Mouse (Mus musculus) midbrain, embryonic 16.5 days (tissue): Measurements from ENCODE around the gene Scd2. TPM values are rescaled to one million over a fixed set of nuclear protein-coding genes. Genes with fewer than 3 reads are reported as not detected.
"Not testable (repeated sequence)": the region's sequence is repeated elsewhere in the genome, so short reads cannot be mapped to it uniquely, and the experiment has no call there.

ENCODE experiments used
- ATAC-seq: fragments of 200-750 bp; cut with Nextera tagmentation; 2 replicates; pipeline ENCODE4 v1.8.0; 2017; ENCODE audit warnings: moderate TSS enrichment
- H3K27ac ChIP-seq: fragments of 300-500 bp; sonication (generic); 2 replicates; pipeline ENCODE4 v1.5.1; 2014; ENCODE audit warnings: mild to moderate bottlenecking, low read length, mixed read lengths
- H3K27me3 ChIP-seq: fragments of 300-500 bp; sonication (generic); 2 replicates; pipeline ENCODE4 v1.6.1; 2014; ENCODE audit warnings: low read depth, low read length, mixed read lengths; ENCODE audit not compliant: control insufficient read depth, insufficient read depth
- H3K36me3 ChIP-seq: fragments of 300-500 bp; sonication (generic); 2 replicates; pipeline ENCODE4 v1.6.1; 2014; ENCODE audit warnings: mild to moderate bottlenecking, low read length, moderate library complexity, mixed read lengths; ENCODE audit not compliant: control insufficient read depth, insufficient read depth
- H3K4me1 ChIP-seq: fragments of 300-500 bp; sonication (generic); 2 replicates; pipeline ENCODE4 v1.6.1; 2014; ENCODE audit warnings: mild to moderate bottlenecking, low read length, mixed read lengths; ENCODE audit not compliant: control insufficient read depth, insufficient read depth
- H3K4me2 ChIP-seq: fragments of 300-500 bp; sonication (generic); 2 replicates; pipeline ENCODE4 v1.6.1; 2014; ENCODE audit warnings: mild to moderate bottlenecking, low read length, mixed read lengths
- H3K4me3 ChIP-seq: fragments of 300-500 bp; sonication (generic); 2 replicates; pipeline ENCODE4 v1.5.1; 2014; ENCODE audit warnings: low read depth, mild to moderate bottlenecking, low read length, moderate library complexity, mixed read lengths
- H3K9ac ChIP-seq: fragments of 300-500 bp; sonication (generic); 2 replicates; pipeline ENCODE4 v1.6.1; 2014; ENCODE audit warnings: low read depth, low read length, mixed read lengths
- H3K9me3 ChIP-seq: fragments of 300-500 bp; sonication (generic); replicated peaks from 2 replicates; pipeline ENCODE4 v1.6.1; 2014; ENCODE audit warnings: mild to moderate bottlenecking, low read length, mixed read lengths; ENCODE audit not compliant: control insufficient read depth, poor library complexity, severe bottlenecking
- WGBS: fragments of 180-500 bp; shearing (Covaris S2); extraction: QIAGEN DNeasy Blood & Tissue Kit; methylation state at CpG from one replicate; pipeline ENCODE4 v1.1.7; 2014; 5-methylcytosine and 5-hydroxymethylcytosine counted together
- polyA plus RNA-seq: library from polyadenylated mRNA; unstranded; fragments of >200 nt; fragmentation: Nextera tagmentation; extraction: Ambion mirVana; gene quantifications from 2 replicates; pipeline ENCODE4 v1.2.1, GENCODE M21; 2015

Gene Scd2
- polyA plus RNA-seq, 1 experiment from 2014 or later, result 311 TPM

- no peaks in the 10 kb centered on the region for H3K27me3 ChIP-seq
Measured at GRCm38 (mm10) chr19:44320316-44320715, 26.8 kb downstream of the Scd2 start.

GRCm38 (mm10) chr19:44321201-44321600 is 27.7 kb downstream of the Scd2 start:
- Histone ChIP-seq H3K27me3 (no peaks in the 10 kb centered on the region), H3K9ac (no peak overlapping the region), H3K27ac (no peak overlapping the region), H3K4me1 (no peaks in the 10 kb centered on the region), H3K4me2 (no peak overlapping the region), H3K36me3 (no peaks in the 10 kb centered on the region), H3K9me3 (0 out of 2 replicates have a peak, but pooled peaks cover 2% of the 10 kb centered on the region), H3K4me3 (no peak overlapping the region)
- WGBS, result 78% methylated on average over 4 of the region's 4 CpGs
- ATAC-seq, result no peak

More at GRCm38 (mm10) chr19:44320316-44320715, 26.8 kb downstream of the Scd2 start:
- H3K4me1 ChIP-seq, result peaks cover 1% of the 10 kb centered on the region
- H3K9ac ChIP-seq, result no peak overlapping the region
- no peak overlapping the region for H3K4me3 ChIP-seq
- 82% methylated on average over 3 of the region's 3 CpGs for WGBS
- no peak for ATAC-seq
- no peaks in the 10 kb centered on the region for H3K36me3 ChIP-seq
- H3K9me3 ChIP-seq, result no peaks in the 10 kb centered on the region
- H3K27ac ChIP-seq, result no peak overlapping the region
- no peak overlapping the region for H3K4me2 ChIP-seq

GRCm38 (mm10) chr19:44321631-44322030 is 28.2 kb downstream of the Scd2 start:
- ATAC-seq, result no peak
- Histone ChIP-seq H3K4me1 (no peaks in the 10 kb centered on the region), H3K27ac (no peak overlapping the region), H3K9ac (no peak overlapping the region), H3K9me3 (0 out of 2 replicates have a peak, but pooled peaks cover 3% of the 10 kb centered on the region), H3K36me3 (no peaks in the 10 kb centered on the region), H3K4me3 (no peak overlapping the region), H3K27me3 (no peaks in the 10 kb centered on the region), H3K4me2 (no peak overlapping the region)
- 81% methylated on average over 2 of the region's 2 CpGs for WGBS

- Histone ChIP-seq H3K4me2 (no peak overlapping the region), H3K9me3 (0 out of 2 replicates have a peak, but pooled peaks cover 3% of the 10 kb centered on the region), H3K36me3 (no peaks in the 10 kb centered on the region), H3K9ac (no peak overlapping the region), H3K27me3 (no peaks in the 10 kb centered on the region), H3K4me3 (no peak overlapping the region), H3K27ac (no peak overlapping the region), H3K4me1 (no peaks in the 10 kb centered on the region)
- 92% methylated on average over 2 of the region's 2 CpGs for WGBS
- no peak for ATAC-seq
Measured at GRCm38 (mm10) chr19:44329566-44329965, 36.1 kb downstream of the Scd2 start.

- H3K4me2 ChIP-seq, H3K27ac ChIP-seq, H3K9me3 ChIP-seq, H3K9ac ChIP-seq, H3K4me3 ChIP-seq, H3K36me3 ChIP-seq, ATAC-seq, H3K27me3 ChIP-seq, H3K4me1 ChIP-seq: not testable (repeated sequence)
- WGBS, result 89% methylated on average over 1 of the region's 1 CpGs
Measured at GRCm38 (mm10) chr19:44331128-44331527, 37.7 kb downstream of the Scd2 start.

- WGBS, result 87% methylated on average over 5 of the region's 5 CpGs
- Histone ChIP-seq H3K4me1 (no peaks in the 10 kb centered on the region), H3K9ac (no peak overlapping the region), H3K27ac (no peak overlapping the region), H3K36me3 (no peaks in the 10 kb centered on the region), H3K4me3 (no peak overlapping the region), H3K9me3 (no peaks in the 10 kb centered on the region), H3K27me3 (no peaks in the 10 kb centered on the region), H3K4me2 (no peak overlapping the region)
- ATAC-seq, result no peak
Measured at GRCm38 (mm10) chr19:44331911-44332310, 38.4 kb downstream of the Scd2 start.

GRCm38 (mm10) chr19:44332326-44332725 is 38.9 kb downstream of the Scd2 start:
- Histone ChIP-seq H3K27ac (no peak overlapping the region), H3K4me3 (no peak overlapping the region), H3K36me3 (no peaks in the 10 kb centered on the region), H3K9ac (no peak overlapping the region), H3K4me1 (no peaks in the 10 kb centered on the region), H3K9me3 (no peaks in the 10 kb centered on the region), H3K27me3 (no peaks in the 10 kb centered on the region), H3K4me2 (no peak overlapping the region)
- no peak for ATAC-seq
- 82% methylated on average over 8 of the region's 8 CpGs for WGBS

- Histone ChIP-seq H3K4me2 (no peak within 1 kb of the TSS), H3K36me3 (no peaks in the 10 kb centered on the region), H3K9ac (no peak within 1 kb of the TSS), H3K4me3 (no peak within 1 kb of the TSS), H3K27me3 (no peaks in the 10 kb centered on the region), H3K9me3 (no peaks in the 10 kb centered on the region), H3K4me1 (no peaks in the 10 kb centered on the region), H3K27ac (no peak within 1 kb of the TSS)
- WGBS, result 83% methylated on average over 10 of the region's 10 CpGs
- ATAC-seq, result no peak
Measured at GRCm38 (mm10) chr19:44332833-44333623, 39.6 kb downstream of the Scd2 start, which contains the start of gene Scd4. Gene Scd4, plus strand, starts transcription at chr19:44333092.

GRCm38 (mm10) chr19:44333991-44334390 is 40.5 kb downstream of the Scd2 start:
- Histone ChIP-seq H3K36me3 (no peaks in the 10 kb centered on the region), H3K4me3 (no peak overlapping the region), H3K9ac (no peak overlapping the region), H3K27ac (no peak overlapping the region), H3K4me2 (no peak overlapping the region), H3K9me3 (no peaks in the 10 kb centered on the region), H3K27me3 (no peaks in the 10 kb centered on the region), H3K4me1 (no peaks in the 10 kb centered on the region)
- 89% methylated on average over 9 of the region's 9 CpGs for WGBS
- no peak for ATAC-seq
